Mouse (Mus musculus) lung, adult 18-20 months (tissue): ENCODE measurements around the gene Yipf3.
A peak's percentile ranks its signal among the peaks of the same experiment; 100 is the strongest.

Experiments used
- DNase-seq, 2 experiments: peaks; one replicate each; pipeline ENCODE4 v3.0.0; 2022; ENCODE audit warnings: mixed read lengths in 2 of 2

Gene Yipf3

DNA sequence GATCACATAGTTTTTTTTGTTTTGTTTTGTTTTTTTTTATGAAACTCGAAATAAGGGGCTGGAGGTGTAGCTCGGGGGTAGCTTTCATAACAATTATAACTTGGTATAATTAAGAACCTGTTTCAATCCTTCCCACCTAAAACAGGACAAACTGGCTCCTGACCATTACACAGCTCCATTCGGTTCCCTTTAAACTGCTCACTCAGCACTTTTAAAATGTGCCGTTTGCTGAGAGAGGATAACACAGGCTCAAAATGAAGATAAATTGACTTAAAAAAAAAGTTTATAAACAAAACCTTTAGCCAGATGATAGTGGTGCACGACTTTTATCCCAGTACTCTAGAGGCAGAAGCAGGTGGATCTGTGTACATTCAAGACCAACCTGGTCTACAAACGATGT is 37.5 kb downstream of the Yipf3 start:
- DNase-seq = no peak

DNA sequence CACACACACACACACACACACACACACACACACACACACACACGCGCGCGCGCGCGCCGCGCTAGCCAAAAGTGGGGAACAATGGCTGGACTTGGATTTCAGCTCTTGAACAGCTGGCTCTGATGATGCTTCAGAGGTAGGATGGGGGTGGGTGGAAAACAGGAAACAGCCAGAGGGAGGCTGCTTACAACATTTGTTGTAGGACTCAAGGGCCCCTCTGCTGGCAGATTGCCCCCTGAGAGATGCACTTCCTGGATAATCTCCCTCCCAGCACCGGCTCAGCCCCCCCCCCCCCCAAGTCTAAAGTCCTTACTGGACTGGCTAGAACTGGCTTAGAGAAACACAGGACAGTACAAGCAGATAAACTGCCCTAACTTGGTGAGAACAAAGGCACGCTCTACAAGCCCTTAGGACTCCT is 39.8 kb downstream of the Yipf3 start:
- DNase-seq = peak in 1 of 2 experiments; percentile 39

DNA sequence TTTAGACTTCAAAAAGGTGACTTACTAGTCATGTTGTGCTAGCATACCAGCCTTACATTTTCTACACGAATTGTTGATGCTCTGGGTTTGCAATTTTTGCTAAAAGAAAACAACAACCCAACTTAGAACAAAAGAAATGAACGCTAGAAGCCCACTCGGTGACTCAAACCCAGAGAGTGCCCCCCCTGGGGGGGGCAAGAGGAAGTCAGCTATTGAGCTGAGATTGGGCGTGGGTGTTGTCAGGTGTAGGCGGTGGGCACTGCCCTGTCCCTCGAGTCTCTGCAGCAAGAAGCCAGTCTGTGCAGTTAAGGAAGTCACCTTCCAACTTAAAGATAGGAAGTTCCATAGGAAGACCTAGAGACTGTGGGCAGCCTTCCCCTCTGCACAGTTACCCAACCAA is 48.7 kb downstream of the Yipf3 start:
- DNase-seq = no peak

GRCm38 (mm10) chr17:46297028-46297363 is 49.1 kb downstream of the Yipf3 start:
- DNase-seq = no peak

DNA sequence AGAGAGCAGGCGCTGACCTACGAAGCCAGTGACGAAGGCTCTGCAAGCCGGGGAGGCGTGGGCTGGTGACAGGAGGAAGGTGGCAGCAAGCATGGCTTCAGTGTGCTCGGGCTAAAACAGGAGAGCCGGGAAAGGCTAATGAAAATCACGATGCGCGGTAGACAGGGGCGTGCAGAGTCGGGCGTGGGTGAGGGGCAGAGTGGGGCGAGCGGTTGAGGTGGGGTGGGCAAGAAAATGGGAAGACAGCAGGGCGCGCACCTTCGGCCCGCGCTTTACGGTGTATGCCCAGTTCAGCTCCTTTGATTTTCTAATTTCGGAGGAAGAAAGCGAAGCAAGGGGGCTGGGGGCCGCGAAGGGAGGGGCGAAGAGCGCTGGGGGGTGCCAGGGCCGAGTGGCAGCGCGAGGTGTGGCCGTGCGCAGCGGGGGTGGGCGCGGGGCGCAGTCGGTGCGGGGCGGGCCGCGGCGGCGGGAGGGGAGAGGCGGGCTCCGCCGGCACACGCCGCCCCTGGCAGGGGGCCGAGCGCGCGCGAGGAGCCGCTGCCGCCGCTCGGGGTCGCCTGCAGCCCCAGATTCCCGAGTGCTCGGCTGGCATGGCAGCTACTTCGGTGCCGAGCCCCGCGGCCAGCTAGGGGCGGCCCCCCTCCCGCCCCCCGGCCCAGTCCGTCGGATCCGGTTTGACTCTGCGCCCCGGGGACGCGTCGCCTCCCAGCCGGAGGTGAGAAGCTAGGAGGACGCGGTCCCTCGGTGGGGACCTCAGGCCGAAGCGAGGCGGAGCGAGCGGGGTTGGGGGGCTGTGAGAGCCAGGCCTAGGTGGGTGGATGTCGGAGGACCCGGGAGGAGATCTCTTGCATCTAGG is 49.7 kb downstream of the Yipf3 start, which contains the start of gene Dlk2:
Dlk2 (plus strand) TSS at position 58 of the 856 bp plus-strand sequence.
- peak in 1 of 2 experiments; percentile 15 for DNase-seq

DNA sequence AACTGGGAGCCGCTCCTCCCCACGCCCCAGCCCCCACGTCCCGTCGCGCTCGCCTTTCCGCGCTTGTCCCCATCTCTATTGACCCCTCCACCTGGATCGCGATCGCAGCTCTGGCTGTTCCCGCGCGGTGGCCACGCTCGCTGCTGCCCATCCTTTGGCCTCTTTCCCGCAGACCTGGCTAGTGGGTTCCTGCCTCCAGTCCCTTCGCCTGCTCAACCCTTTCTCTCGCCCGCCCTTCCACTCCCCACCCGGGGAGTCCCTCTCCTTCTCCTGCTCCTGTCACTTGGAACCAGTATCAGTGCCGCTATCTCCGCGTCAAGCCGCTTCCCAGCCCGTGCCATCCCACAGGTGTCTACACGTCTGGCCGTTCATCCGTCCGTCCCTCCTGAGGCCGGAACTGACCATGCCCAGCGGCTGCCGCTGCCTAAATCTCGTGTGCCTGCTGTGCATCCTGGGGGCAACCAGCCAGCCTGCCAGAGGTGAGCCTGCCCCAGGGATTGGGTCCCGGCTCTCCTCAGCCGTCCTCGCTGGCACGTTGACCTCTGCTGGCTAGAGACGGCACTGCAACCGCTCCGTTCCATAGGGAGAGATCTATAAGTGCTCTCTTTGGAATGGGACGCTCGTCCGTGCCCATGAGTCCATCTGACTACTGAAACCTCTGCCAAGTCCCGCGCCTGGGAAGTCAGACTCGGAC is 50.5 kb downstream of the Yipf3 start:
- peak; percentile 82 to 85 for DNase-seq

DNA sequence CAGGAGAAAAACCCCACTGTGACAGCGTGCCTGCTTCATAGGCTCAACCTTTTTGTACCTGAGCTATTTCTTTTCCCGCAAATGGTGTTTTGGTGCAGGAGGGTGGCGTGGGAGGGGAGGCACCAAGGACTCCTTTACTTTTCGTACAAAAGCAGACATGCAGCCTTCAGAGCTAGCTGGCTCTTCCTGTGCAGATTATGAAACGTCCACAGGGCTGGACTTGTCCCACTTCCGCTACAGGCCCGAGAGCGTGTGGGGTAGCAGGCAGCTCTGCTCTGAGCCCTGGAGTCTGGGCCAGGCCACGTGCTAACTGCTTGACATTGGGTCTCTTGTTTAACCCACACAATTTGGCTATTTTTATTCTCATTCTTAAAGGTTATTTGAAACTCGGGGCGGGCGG is 54.0 kb downstream of the Yipf3 start:
- DNase-seq = no peak
